20 mouse cellular contexts compared by ENCODE assay signal in genomic region chr12:104882061-104882460, GRCm38 (mm10). TPM values are rescaled to one million over a fixed set of nuclear protein-coding genes. Genes with fewer than 3 reads are reported as not detected.
DNase-seq lines count a peak whose midpoint lies in the region; ATAC-seq and TF ChIP-seq lines count a peak whose summit lies in the region.
"Had no signal": no experiment of that assay in that cellular context is flagged by ENCODE, and none has a peak within 500 bp of the region (broad histone marks: within the 10 kb centered on the region; RNA-seq: fewer than 3 reads in every experiment).

No protein-coding gene starts in this region.

- no peaks in the 10 kb centered on the region for H3K27me3 ChIP-seq in liver, adult 2 months (ENCODE audit: control insufficient read depth, insufficient read depth, low read length)
- 0 out of 2 replicates have a peak, but pooled peaks cover under 1% of the 10 kb centered on the region for H3K27me3 ChIP-seq in embryonic facial prominence, embryonic 10.5 days (replicated peaks; ENCODE audit: low read depth, poor library complexity, severe bottlenecking)
- H3K27me3 ChIP-seq in intestine, embryonic 16.5 days (replicated peaks; ENCODE audit: control insufficient read depth, insufficient read depth, low read length) = no peaks in the 10 kb centered on the region
- no peaks in the 10 kb centered on the region for H3K27me3 ChIP-seq in stomach, embryonic 15.5 days (replicated peaks)
- no peaks in the 10 kb centered on the region for H3K27me3 ChIP-seq in forebrain, embryonic 16.5 days (replicated peaks; ENCODE audit: control insufficient read depth, insufficient read depth, low read length)
- H3K27me3 ChIP-seq: embryonic facial prominence, embryonic 15.5 days; forebrain, embryonic 15.5 days; heart, embryonic 12.5 days had no signal

- no peak overlapping the region for H3K4me3 ChIP-seq in liver, adult 2 months (ENCODE audit: insufficient read depth, low read depth, low read length)
- no peak overlapping the region for H3K4me3 ChIP-seq in embryonic facial prominence, embryonic 10.5 days
- H3K4me3 ChIP-seq in intestine, embryonic 16.5 days (ENCODE audit: low read length) = no peak overlapping the region
- no peak overlapping the region for H3K4me3 ChIP-seq in stomach, embryonic 15.5 days (replicated peaks)
- H3K4me3 ChIP-seq in forebrain, embryonic 16.5 days (replicated peaks; ENCODE audit: low read length) = no peak overlapping the region
- H3K4me3 ChIP-seq: embryonic facial prominence, embryonic 15.5 days; erythroblast, embryonic 14.5 days; forebrain, embryonic 15.5 days; heart, embryonic 12.5 days; hindbrain, embryonic 10.5 days had no signal

- WGBS in liver, adult 2 months = 50% methylated on average over 2 of the region's 2 CpGs
- WGBS in embryonic facial prominence, embryonic 10.5 days = 57% methylated on average over 2 of the region's 2 CpGs
- WGBS in intestine, embryonic 16.5 days = 32% methylated on average over 2 of the region's 2 CpGs
- WGBS in stomach, embryonic 15.5 days = 37% methylated on average over 2 of the region's 2 CpGs
- 47% methylated on average over 2 of the region's 2 CpGs for WGBS in forebrain, embryonic 16.5 days

- TF ChIP-seq POLR2A in liver, adult 2 months (IDR thresholded peaks at IDR 0.05; ENCODE audit: extremely low read depth, insufficient read depth, low read length) = no peak

- H3K27ac ChIP-seq in liver, adult 2 months (replicated peaks; ENCODE audit: insufficient read depth, low read depth, low read length) = no peak overlapping the region
- H3K27ac ChIP-seq in embryonic facial prominence, embryonic 10.5 days (replicated peaks) = peak overlapping the region; percentile 10; the same call in 1 of the 2 replicates
- H3K27ac ChIP-seq in intestine, embryonic 16.5 days (ENCODE audit: low read length) = peak overlapping the region; percentile 90
- H3K27ac ChIP-seq in stomach, embryonic 15.5 days = peak overlapping the region; percentile 67
- no peak overlapping the region for H3K27ac ChIP-seq in forebrain, embryonic 16.5 days (ENCODE audit: low read length)
- H3K27ac ChIP-seq: embryonic facial prominence, embryonic 15.5 days; forebrain, embryonic 15.5 days; hindbrain, embryonic 10.5 days; hindbrain, embryonic 14.5 days had no signal

- H3K9me3 ChIP-seq in embryonic facial prominence, embryonic 10.5 days = 0 out of 2 replicates have a peak, but pooled peaks cover 8% of the 10 kb centered on the region
- no peaks in the 10 kb centered on the region for H3K9me3 ChIP-seq in intestine, embryonic 16.5 days (ENCODE audit: control insufficient read depth, low read length)
- H3K9me3 ChIP-seq in stomach, embryonic 15.5 days = no peaks in the 10 kb centered on the region
- H3K9me3 ChIP-seq in forebrain, embryonic 16.5 days (ENCODE audit: control insufficient read depth, low read length) = no peaks in the 10 kb centered on the region; the same call in 1 of the 2 replicates
- H3K9me3 ChIP-seq: embryonic facial prominence, embryonic 15.5 days; forebrain, embryonic 15.5 days had no signal

- DNase-seq in liver, adult 2 months (ENCODE audit: extremely low read depth, low read depth, low spot score) = peak; percentile 22
- no peak for DNase-seq in liver
- DNase-seq in embryonic facial prominence, embryonic 10.5 days (ENCODE audit: low spot score) = no peak
- DNase-seq in gastrocnemius, postnatal 14 days = no peak
- no peak for DNase-seq in urinary bladder, postnatal 25 days (ENCODE audit: low spot score)
- DNase-seq: adrenal gland, postnatal 14 days; cerebellum, adult 11-12 months; cerebellum, adult 9-10 months; cerebellum, postnatal 25 days; gastrocnemius, postnatal 25 days had no signal

- H3K9ac ChIP-seq in liver, adult 2 months (ENCODE audit: low read depth, low read length) = no peak overlapping the region
- H3K9ac ChIP-seq in intestine, embryonic 16.5 days (ENCODE audit: low read depth, low read length) = no peak overlapping the region
- no peak overlapping the region for H3K9ac ChIP-seq in stomach, embryonic 15.5 days
- no peak overlapping the region for H3K9ac ChIP-seq in forebrain, embryonic 16.5 days (replicated peaks; ENCODE audit: low read depth, low read length)
- H3K9ac ChIP-seq: embryonic facial prominence, embryonic 15.5 days; forebrain, embryonic 15.5 days; heart, embryonic 12.5 days; hindbrain, embryonic 14.5 days had no signal

- TF ChIP-seq CTCF in liver, adult 2 months (IDR thresholded peaks at IDR 0.05; ENCODE audit: low read depth, low read length) = no peak

- peaks cover 5% of the 10 kb centered on the region; the same call in 1 of the 2 replicates for H3K4me1 ChIP-seq in liver, adult 2 months (ENCODE audit: control insufficient read depth, insufficient read depth, low read length)
- peaks cover 37% of the 10 kb centered on the region for H3K4me1 ChIP-seq in embryonic facial prominence, embryonic 10.5 days
- H3K4me1 ChIP-seq in intestine, embryonic 16.5 days (ENCODE audit: control insufficient read depth, insufficient read depth, low read length) = peaks cover 16% of the 10 kb centered on the region
- H3K4me1 ChIP-seq in stomach, embryonic 15.5 days = no peaks in the 10 kb centered on the region
- H3K4me1 ChIP-seq in forebrain, embryonic 16.5 days (replicated peaks; ENCODE audit: control insufficient read depth, insufficient read depth, low read length) = 0 out of 2 replicates have a peak, but pooled peaks cover 2% of the 10 kb centered on the region
- H3K4me1 ChIP-seq: embryonic facial prominence, embryonic 15.5 days; forebrain, embryonic 15.5 days; heart, embryonic 12.5 days had no signal

- intact Hi-C loops in gastrocnemius, postnatal 14 days (cut with DNase I; ENCODE audit: low total_unique reads) = no loop called here

- no peaks in the 10 kb centered on the region for H3K79me2 ChIP-seq in liver, adult 2 months (ENCODE audit: control insufficient read depth, insufficient read depth, low read length)

- no peak overlapping the region for H3K4me2 ChIP-seq in intestine, embryonic 16.5 days (ENCODE audit: low read depth, low read length)
- no peak overlapping the region for H3K4me2 ChIP-seq in stomach, embryonic 15.5 days
- H3K4me2 ChIP-seq in forebrain, embryonic 16.5 days (ENCODE audit: low read length) = no peak overlapping the region
- H3K4me2 ChIP-seq: embryonic facial prominence, embryonic 15.5 days; forebrain, embryonic 15.5 days; heart, embryonic 12.5 days; hindbrain, embryonic 14.5 days had no signal

- peak; percentile 71 for ATAC-seq in intestine, embryonic 16.5 days
- ATAC-seq in stomach, embryonic 15.5 days (ENCODE audit: insufficient read depth, low FRiP score, low read depth) = peak; percentile 69; the same call in 1 of the 2 replicates
- no peak for ATAC-seq in forebrain, embryonic 16.5 days
- ATAC-seq: forebrain, embryonic 15.5 days had no signal

- no peaks in the 10 kb centered on the region for H3K36me3 ChIP-seq in liver, adult 2 months (ENCODE audit: control insufficient read depth, insufficient read depth, low read length)
- no peaks in the 10 kb centered on the region for H3K36me3 ChIP-seq in embryonic facial prominence, embryonic 10.5 days (replicated peaks)
- H3K36me3 ChIP-seq in intestine, embryonic 16.5 days (ENCODE audit: control insufficient read depth, insufficient read depth, low read length) = no peaks in the 10 kb centered on the region
- H3K36me3 ChIP-seq in stomach, embryonic 15.5 days = no peaks in the 10 kb centered on the region
- H3K36me3 ChIP-seq in forebrain, embryonic 16.5 days (ENCODE audit: control insufficient read depth, insufficient read depth) = no peaks in the 10 kb centered on the region
- H3K36me3 ChIP-seq: embryonic facial prominence, embryonic 15.5 days; forebrain, embryonic 15.5 days; heart, embryonic 12.5 days; hindbrain, embryonic 10.5 days had no signal

RNA-seq across cellular contexts. Expression of gene Clmn, which starts 17.2 kb away (rescaled TPM):
- 20.4 and 22.4 TPM in 2 replicates for total RNA-seq in liver, adult 2 months (2014; rRNA removed)
- 12.1 and 13.7 TPM in 2 replicates for polyA plus RNA-seq in liver, adult 2 months (2012; rRNA removed)
- 2.6 and 3.2 TPM in 2 replicates for polyA plus RNA-seq in embryonic facial prominence, embryonic 10.5 days (2016; fragmentation: Nextera tagmentation; extraction: Ambion mirVana)
- polyA plus RNA-seq in intestine, embryonic 16.5 days (2015; fragmentation: Nextera tagmentation; extraction: Ambion mirVana) = 2.9 and 3.0 TPM in 2 replicates
- 4.2 and 4.5 TPM in 2 replicates for polyA plus RNA-seq in stomach, embryonic 15.5 days (2015; fragmentation: Nextera tagmentation; extraction: Ambion mirVana)
- polyA plus RNA-seq in forebrain, embryonic 16.5 days (2015; fragmentation: Nextera tagmentation; extraction: Ambion mirVana) = 0.71 and 0.84 TPM in 2 replicates
- 1 to 10 TPM; 2.3 to 2.5 TPM for total RNA-seq in gastrocnemius, postnatal 14 days (2021)
- total RNA-seq: MEL had no signal

Comparison
In these comparisons a context has a peak if more than half of its experiments do, and no peak if none do; other contexts are left out.
1. H3K27ac ChIP-seq: peak in embryonic facial prominence, embryonic 10.5 days (single experiment), intestine, embryonic 16.5 days (single experiment) and stomach, embryonic 15.5 days (single experiment); none in liver, adult 2 months (single experiment) and forebrain, embryonic 16.5 days (single experiment).